Mouse (Mus musculus): ENCODE data around the gene Gm3383. TPM values are rescaled to one million over a fixed set of nuclear protein-coding genes. Genes with fewer than 3 reads are reported as not detected.
"Not testable (repeated sequence)": the region's sequence is repeated elsewhere in the genome, so short reads cannot be mapped to it uniquely, and the experiment has no call there.

Gm3383 gene
- total RNA-seq (2014; rRNA removed) (not detected in 2 replicates), polyA plus RNA-seq (2012; rRNA removed) (not detected in 2 replicates)

DNA sequence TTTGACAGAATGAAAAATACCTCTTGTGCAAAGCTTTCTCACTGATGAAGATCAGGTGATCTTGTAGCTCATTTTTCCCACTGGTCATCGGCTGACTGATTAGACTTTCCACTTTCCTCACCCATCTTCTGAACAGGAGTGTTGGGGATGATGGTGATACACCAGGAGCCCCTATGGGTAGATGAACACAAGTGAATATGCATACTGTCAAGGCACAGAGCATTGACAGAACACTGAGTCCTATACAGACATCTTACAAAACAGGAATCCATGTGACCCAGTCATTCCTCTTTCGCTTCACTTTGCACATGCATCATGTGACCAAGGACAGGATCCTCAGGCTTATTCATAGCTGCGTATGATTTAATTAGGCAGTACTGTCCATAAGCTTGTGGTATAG is at the start of gene Gm3383:
TSS of gene Gm3383 (minus strand) at position 101 of the 400 bp plus-strand sequence.
- not testable (repeated sequence) for H3K4me1 ChIP-seq (ENCODE audit: control insufficient read depth, insufficient read depth, low read length); DNase-seq (ENCODE audit: extremely low read depth, low read depth, low spot score); H3K27me3 ChIP-seq (ENCODE audit: control insufficient read depth, insufficient read depth, low read length); H3K27ac ChIP-seq (replicated peaks; ENCODE audit: insufficient read depth, low read depth, low read length); H3K9ac ChIP-seq (ENCODE audit: low read depth, low read length); H3K4me3 ChIP-seq (ENCODE audit: insufficient read depth, low read depth, low read length); H3K36me3 ChIP-seq (ENCODE audit: control insufficient read depth, insufficient read depth, low read length); H3K79me2 ChIP-seq (ENCODE audit: control insufficient read depth, insufficient read depth, low read length)
- WGBS, result no CpG with 5 or more reads among the region's 3 CpGs

DNA sequence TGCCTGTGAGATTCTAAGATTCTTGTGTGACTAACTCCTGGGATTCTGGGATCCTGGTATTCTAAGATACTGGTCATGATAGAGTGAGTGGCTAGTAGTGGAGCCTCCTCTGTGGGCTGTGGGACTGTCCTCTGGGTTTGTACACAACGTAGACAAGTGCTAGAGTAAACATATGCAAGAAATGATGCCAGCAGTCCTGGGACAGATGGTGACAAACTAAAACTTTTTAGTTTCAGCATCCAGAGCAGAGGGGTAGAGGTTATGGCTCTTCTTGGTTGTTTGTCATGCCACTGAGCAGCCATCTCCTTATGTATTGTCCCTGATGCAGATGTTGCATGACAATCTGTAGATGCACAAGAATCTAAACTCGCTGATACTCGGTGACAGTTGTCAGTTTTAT is 48.1 kb upstream of the Gm3383 start:
- not testable (repeated sequence) for H3K79me2 ChIP-seq (ENCODE audit: control insufficient read depth, insufficient read depth, low read length); H3K4me1 ChIP-seq (ENCODE audit: control insufficient read depth, insufficient read depth, low read length); H3K4me3 ChIP-seq (ENCODE audit: insufficient read depth, low read depth, low read length); H3K9ac ChIP-seq (ENCODE audit: low read depth, low read length); H3K27me3 ChIP-seq (ENCODE audit: control insufficient read depth, insufficient read depth, low read length); H3K36me3 ChIP-seq (ENCODE audit: control insufficient read depth, insufficient read depth, low read length); H3K27ac ChIP-seq (replicated peaks; ENCODE audit: insufficient read depth, low read depth, low read length); DNase-seq (ENCODE audit: extremely low read depth, low read depth, low spot score)
- WGBS, result 72% methylated on average over 3 of the region's 3 CpGs

GRCm38 (mm10) chr14:5830229-5830628 is 22.4 kb upstream of the Gm3383 start, which contains the start of gene Gm3424:
Gene Gm3424 (minus strand): TSS chr14:5830329.
- H3K9ac ChIP-seq (ENCODE audit: low read depth, low read length); DNase-seq (ENCODE audit: extremely low read depth, low read depth, low spot score); H3K4me1 ChIP-seq (ENCODE audit: control insufficient read depth, insufficient read depth, low read length); H3K4me3 ChIP-seq (ENCODE audit: insufficient read depth, low read depth, low read length); H3K79me2 ChIP-seq (ENCODE audit: control insufficient read depth, insufficient read depth, low read length); H3K27ac ChIP-seq (replicated peaks; ENCODE audit: insufficient read depth, low read depth, low read length); H3K27me3 ChIP-seq (ENCODE audit: control insufficient read depth, insufficient read depth, low read length); H3K36me3 ChIP-seq (ENCODE audit: control insufficient read depth, insufficient read depth, low read length): not testable (repeated sequence)
- WGBS, result no CpG with 5 or more reads among the region's 3 CpGs

DNA sequence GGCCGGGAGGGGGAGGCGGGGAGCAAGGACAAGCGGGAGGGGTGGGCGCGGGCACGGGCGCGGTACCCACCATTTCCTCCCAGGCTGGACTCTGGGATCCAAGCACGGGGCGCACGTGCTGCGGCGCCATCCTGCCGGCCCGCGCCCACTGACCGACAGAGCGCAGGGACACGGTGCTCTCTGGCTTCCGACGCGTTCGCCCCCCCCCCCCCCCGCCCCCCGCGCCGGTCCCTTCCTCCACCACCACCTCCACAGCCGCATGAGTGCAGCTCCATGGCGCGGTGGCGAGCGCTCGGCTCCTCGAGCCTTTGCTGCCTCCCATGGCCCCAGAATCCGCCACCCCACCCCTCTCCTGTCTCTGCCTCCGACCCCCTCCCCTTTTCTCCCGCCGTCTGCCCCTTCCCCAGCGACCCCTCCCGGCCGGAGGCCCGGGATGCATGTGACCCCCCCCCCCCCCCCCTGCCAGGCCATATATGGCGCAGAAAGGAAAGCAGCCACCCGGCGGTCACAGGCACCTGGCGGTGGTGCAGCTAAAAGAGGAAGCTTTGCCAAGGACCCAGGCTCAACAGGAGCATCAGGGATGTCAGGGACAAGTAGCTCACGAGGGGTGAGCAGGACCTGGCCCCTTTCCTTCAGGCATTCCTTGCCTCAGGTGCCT is 5.0 kb upstream of the Gm3383 start:
- not testable (repeated sequence) for H3K79me2 ChIP-seq (ENCODE audit: control insufficient read depth, insufficient read depth, low read length); H3K27ac ChIP-seq (replicated peaks; ENCODE audit: insufficient read depth, low read depth, low read length); H3K9ac ChIP-seq (ENCODE audit: low read depth, low read length); H3K4me3 ChIP-seq (ENCODE audit: insufficient read depth, low read depth, low read length); H3K36me3 ChIP-seq (ENCODE audit: control insufficient read depth, insufficient read depth, low read length); H3K4me1 ChIP-seq (ENCODE audit: control insufficient read depth, insufficient read depth, low read length); DNase-seq (ENCODE audit: extremely low read depth, low read depth, low spot score); H3K27me3 ChIP-seq (ENCODE audit: control insufficient read depth, insufficient read depth, low read length)
- WGBS, result no CpG with 5 or more reads among the region's 47 CpGs

DNA sequence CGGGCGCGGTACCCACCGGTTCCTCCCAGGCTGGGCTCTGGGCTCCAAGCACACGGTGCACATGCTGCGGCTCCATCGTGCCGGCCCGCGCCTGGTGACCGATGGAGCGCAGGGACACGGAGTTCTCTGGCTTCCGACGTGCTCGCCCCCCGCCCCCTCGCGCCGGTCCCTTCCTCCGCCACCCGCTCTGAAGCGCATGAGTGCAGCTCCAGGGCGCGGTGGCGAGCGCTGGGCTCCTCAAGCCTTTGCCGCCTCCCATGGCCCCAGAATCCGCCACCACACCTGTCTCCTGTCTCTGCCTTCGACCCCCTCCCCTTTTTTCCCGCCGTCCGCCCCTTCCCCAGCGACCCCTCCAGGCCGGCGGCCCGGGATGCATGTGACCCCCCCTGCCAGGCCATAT is 66.3 kb downstream of the Gm3383 start, which contains the start of gene Gm3373:
TSS of gene Gm3373 (minus strand) at position 101 of the 400 bp plus-strand sequence.
- H3K79me2 ChIP-seq (ENCODE audit: control insufficient read depth, insufficient read depth, low read length); H3K27me3 ChIP-seq (ENCODE audit: control insufficient read depth, insufficient read depth, low read length); H3K4me1 ChIP-seq (ENCODE audit: control insufficient read depth, insufficient read depth, low read length); H3K4me3 ChIP-seq (ENCODE audit: insufficient read depth, low read depth, low read length); H3K27ac ChIP-seq (replicated peaks; ENCODE audit: insufficient read depth, low read depth, low read length); H3K9ac ChIP-seq (ENCODE audit: low read depth, low read length); DNase-seq (ENCODE audit: extremely low read depth, low read depth, low spot score); H3K36me3 ChIP-seq (ENCODE audit: control insufficient read depth, insufficient read depth, low read length): not testable (repeated sequence)
- no CpG with 5 or more reads among the region's 37 CpGs for WGBS

DNA sequence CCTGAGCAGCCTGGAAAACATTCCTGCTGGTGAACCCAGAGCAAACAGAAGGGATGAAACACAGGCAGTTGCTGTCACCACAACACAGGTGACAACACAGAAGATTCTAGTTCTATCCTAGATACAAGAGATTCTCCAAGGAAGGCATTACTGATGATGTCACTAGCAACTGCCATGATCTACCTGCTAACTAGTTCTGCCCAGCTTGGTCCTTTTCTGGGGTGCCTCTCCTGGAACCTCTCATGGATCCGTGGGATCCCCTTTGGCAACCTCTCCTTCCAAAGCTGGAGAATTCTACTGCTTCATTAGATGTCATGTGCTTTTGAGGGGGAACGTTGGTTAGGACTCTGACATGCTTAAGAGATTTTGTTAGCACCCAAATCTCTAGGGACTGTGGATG is 120.4 kb downstream of the Gm3383 start, which contains the start of gene Gm9603:
TSS of gene Gm9603 (minus strand) at position 101 of the 400 bp plus-strand sequence.
- DNase-seq (ENCODE audit: extremely low read depth, low read depth, low spot score); H3K79me2 ChIP-seq (ENCODE audit: control insufficient read depth, insufficient read depth, low read length); H3K4me1 ChIP-seq (ENCODE audit: control insufficient read depth, insufficient read depth, low read length); H3K4me3 ChIP-seq (ENCODE audit: insufficient read depth, low read depth, low read length); H3K36me3 ChIP-seq (ENCODE audit: control insufficient read depth, insufficient read depth, low read length); H3K9ac ChIP-seq (ENCODE audit: low read depth, low read length); H3K27ac ChIP-seq (replicated peaks; ENCODE audit: insufficient read depth, low read depth, low read length); H3K27me3 ChIP-seq (ENCODE audit: control insufficient read depth, insufficient read depth, low read length): not testable (repeated sequence)
- WGBS, result no CpG with 5 or more reads among the region's 2 CpGs

GRCm38 (mm10) chr14:5632928-5633327 is 174.9 kb downstream of the Gm3383 start, which contains the start of gene Gm8265:
Gene Gm8265 (minus strand): TSS chr14:5633028.
- H3K27me3 ChIP-seq (ENCODE audit: control insufficient read depth, insufficient read depth, low read length); H3K27ac ChIP-seq (replicated peaks; ENCODE audit: insufficient read depth, low read depth, low read length); H3K79me2 ChIP-seq (ENCODE audit: control insufficient read depth, insufficient read depth, low read length); DNase-seq (ENCODE audit: extremely low read depth, low read depth, low spot score); H3K4me3 ChIP-seq (ENCODE audit: insufficient read depth, low read depth, low read length); H3K4me1 ChIP-seq (ENCODE audit: control insufficient read depth, insufficient read depth, low read length); H3K9ac ChIP-seq (ENCODE audit: low read depth, low read length); H3K36me3 ChIP-seq (ENCODE audit: control insufficient read depth, insufficient read depth, low read length): not testable (repeated sequence)
- WGBS, result no CpG with 5 or more reads among the region's 1 CpGs

Other genes with a start within 250 kb of the Gm3383 start
- not detected in 2 replicates for gene Gm8265, start 175.0 kb downstream of the Gm3383 start, total RNA-seq (2014; rRNA removed)
- gene Gm8265, start 175.0 kb downstream of the Gm3383 start, polyA plus RNA-seq (2012; rRNA removed), result not detected in 2 replicates
- not detected in 2 replicates for gene Gm9603, start 120.5 kb downstream of the Gm3383 start, total RNA-seq (2014; rRNA removed)
- not detected in 2 replicates for gene Gm9603, start 120.5 kb downstream of the Gm3383 start, polyA plus RNA-seq (2012; rRNA removed)
- not detected in 2 replicates for gene Gm3373, start 66.4 kb downstream of the Gm3383 start, total RNA-seq (2014; rRNA removed)
- gene Gm3373, start 66.4 kb downstream of the Gm3383 start, polyA plus RNA-seq (2012; rRNA removed), result not detected in 2 replicates
- not detected in 2 replicates for gene Gm3424, start 22.3 kb upstream of the Gm3383 start, total RNA-seq (2014; rRNA removed)
- gene Gm3424, start 22.3 kb upstream of the Gm3383 start, polyA plus RNA-seq (2012; rRNA removed), result not detected in 2 replicates
- not detected in 2 replicates for gene Gm8237, start 72.4 kb upstream of the Gm3383 start, total RNA-seq (2014; rRNA removed)
- gene Gm8237, start 72.4 kb upstream of the Gm3383 start, polyA plus RNA-seq (2012; rRNA removed), result not detected in 2 replicates
- gene Gm3248, start 153.8 kb upstream of the Gm3383 start, total RNA-seq (2014; rRNA removed), result 0.18 TPM in 1 of 2 replicates, not detected in the other
- not detected in 2 replicates for gene Gm3248, start 153.8 kb upstream of the Gm3383 start, polyA plus RNA-seq (2012; rRNA removed)
- not detected in 2 replicates for gene Gm3453, start 171.2 kb upstream of the Gm3383 start, total RNA-seq (2014; rRNA removed)
- not detected in 2 replicates for gene Gm3453, start 171.2 kb upstream of the Gm3383 start, polyA plus RNA-seq (2012; rRNA removed)

Measured in liver, adult 2 months (tissue).